Mouse (Mus musculus): Measurements from ENCODE around the gene Ndufaf8. TPM values are rescaled to one million over a fixed set of nuclear protein-coding genes. Genes with fewer than 3 reads are reported as not detected.

Ndufaf8 gene
- 92.6 and 101 TPM in 2 replicates for polyA plus RNA-seq (2015; fragmentation: Nextera tagmentation; extraction: Ambion mirVana)

DNA sequence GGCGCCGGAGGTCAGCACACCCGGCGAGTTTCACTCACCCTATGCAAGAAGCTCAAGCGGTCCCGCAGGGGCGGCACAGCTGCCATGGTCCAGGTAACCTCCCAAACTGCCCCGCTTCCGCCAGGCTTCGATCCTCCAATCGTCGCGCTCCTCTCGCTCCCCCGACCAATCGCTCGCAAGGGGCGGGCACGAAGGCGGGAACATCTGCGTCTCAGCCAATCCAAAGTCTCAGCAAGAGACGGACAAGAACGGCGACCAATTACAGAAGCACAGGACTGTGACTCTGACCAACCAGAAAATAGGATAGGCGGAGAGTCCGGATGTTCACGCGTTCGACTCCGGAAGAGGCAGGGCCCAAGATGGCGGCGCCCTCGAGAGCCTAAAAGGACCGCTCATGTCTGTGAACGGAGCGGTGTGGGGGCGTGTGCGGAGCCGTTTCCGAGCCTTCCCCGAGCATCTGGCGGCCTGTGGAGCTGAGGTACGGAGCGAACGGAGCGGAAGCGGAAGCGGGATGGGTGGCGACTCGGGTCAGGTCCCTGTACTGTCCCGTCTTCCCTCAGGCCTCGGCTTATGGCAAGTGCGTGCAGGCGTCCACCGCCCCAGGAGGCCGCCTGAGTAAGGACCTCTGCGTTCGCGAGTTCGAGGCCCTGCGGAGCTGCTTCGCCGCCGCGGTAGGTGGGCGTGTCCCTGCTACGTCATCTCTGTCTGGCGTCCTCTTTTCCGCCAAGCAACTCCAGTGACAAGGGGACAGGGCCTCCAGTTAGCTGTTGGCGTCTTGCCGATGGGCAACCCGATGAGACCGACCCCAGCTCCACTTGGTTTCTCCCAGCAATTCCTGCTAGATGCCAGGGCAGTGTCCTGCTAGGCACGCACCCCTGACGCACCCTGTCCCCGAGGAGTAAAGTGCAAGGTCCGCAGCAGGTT, at the start of gene Ndufaf8, which contains the start of gene Tepsin:
Gene Ndufaf8, plus strand, starts transcription at position 341 of the 924 bp plus-strand sequence.
Gene Tepsin, minus strand, starts transcription at position 144 of the 924 bp plus-strand sequence.
- Histone ChIP-seq H3K4me2 (ENCODE audit: low read depth, low read length) (peak within 1 kb of the TSS; percentile 95), H3K27ac (ENCODE audit: low read length) (peak within 1 kb of the TSS; percentile 91), H3K9ac (ENCODE audit: low read length) (peak within 1 kb of the TSS; percentile 88), H3K27me3 (ENCODE audit: control insufficient read depth, insufficient read depth, low read length) (no peaks in the 10 kb centered on the region), H3K4me1 (ENCODE audit: control insufficient read depth, insufficient read depth, low read length) (peaks cover 19% of the 10 kb centered on the region), H3K36me3 (ENCODE audit: control insufficient read depth, insufficient read depth) (peaks cover 11% of the 10 kb centered on the region), H3K9me3 (replicated peaks; ENCODE audit: control insufficient read depth, low read length) (no peaks in the 10 kb centered on the region), H3K4me3 (ENCODE audit: low read length) (peak within 1 kb of the TSS; percentile 79)
- WGBS, result under 1% methylated on average over 77 of the region's 77 CpGs
- peak; percentile 96 for ATAC-seq (replicated peaks; ENCODE audit: extremely low read depth, insufficient read depth, low FRiP score)

DNA sequence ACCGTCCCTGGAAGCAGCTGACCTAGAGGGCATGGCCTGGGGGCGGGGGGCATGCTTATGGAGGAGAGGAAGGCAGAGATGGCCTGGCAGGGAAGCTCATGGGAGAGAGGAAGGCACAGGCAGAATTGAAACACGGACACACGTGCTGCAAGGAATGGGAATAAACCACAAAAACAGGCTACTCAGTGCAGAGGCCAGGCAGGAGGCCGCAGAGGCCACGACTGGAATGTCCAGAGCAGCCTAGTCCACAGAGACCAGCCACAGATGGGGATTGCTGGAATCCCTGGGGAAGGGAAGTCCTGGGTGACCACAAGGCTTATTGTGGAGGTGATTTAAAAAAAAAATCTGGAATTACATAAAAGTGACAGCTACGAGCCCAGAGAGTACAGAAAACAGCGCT, 49.7 kb upstream of the Ndufaf8 start:
- no peak overlapping the region for H3K4me3 ChIP-seq (ENCODE audit: low read length)
- H3K36me3 ChIP-seq (ENCODE audit: control insufficient read depth, insufficient read depth), result no peaks in the 10 kb centered on the region
- WGBS, result 85% methylated on average over 8 of the region's 8 CpGs
- peaks cover 35% of the 10 kb centered on the region for H3K27me3 ChIP-seq (ENCODE audit: control insufficient read depth, insufficient read depth, low read length)
- no peak overlapping the region for H3K27ac ChIP-seq (ENCODE audit: low read length)
- no peaks in the 10 kb centered on the region for H3K9me3 ChIP-seq (replicated peaks; ENCODE audit: control insufficient read depth, low read length)
- ATAC-seq (replicated peaks; ENCODE audit: extremely low read depth, insufficient read depth, low FRiP score), result no peak
- H3K4me1 ChIP-seq (ENCODE audit: control insufficient read depth, insufficient read depth, low read length), result peaks cover 15% of the 10 kb centered on the region
- no peak overlapping the region for H3K9ac ChIP-seq (ENCODE audit: low read length)
- no peak overlapping the region for H3K4me2 ChIP-seq (ENCODE audit: low read depth, low read length)

DNA sequence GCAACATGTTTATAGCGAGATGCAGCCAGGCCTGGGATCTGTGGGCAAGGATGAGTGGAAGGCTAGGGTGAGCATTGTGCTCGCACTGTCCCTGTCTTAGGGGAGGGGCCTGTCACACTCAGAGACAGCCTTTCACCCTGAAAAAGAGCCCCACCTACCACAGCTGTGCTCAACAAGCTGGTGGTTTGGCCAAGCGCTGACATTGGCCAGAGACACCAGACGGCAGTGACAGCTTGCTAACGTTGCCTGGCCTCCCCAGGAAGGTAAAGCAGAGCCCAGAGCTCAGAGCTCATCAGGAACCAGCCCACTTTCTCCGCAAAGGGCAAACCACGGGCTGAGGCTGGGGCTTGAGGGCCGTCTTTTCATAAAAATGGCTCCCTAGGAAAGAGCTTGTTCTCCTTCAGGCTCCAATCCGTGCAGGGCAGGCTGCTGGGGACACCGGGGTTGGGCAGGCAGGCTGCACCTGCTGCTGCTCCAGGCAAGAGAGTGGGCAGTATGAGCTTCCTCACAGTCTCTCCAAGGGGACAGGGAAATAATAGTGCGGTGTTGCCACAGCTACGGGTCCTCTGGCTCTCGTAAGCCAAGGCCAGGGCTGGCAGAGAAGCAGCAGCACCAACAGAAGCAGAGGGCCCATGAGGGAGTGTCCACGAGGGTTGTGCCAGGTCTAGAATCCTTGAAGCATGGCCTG, 47.5 kb upstream of the Ndufaf8 start:
- ATAC-seq (replicated peaks; ENCODE audit: extremely low read depth, insufficient read depth, low FRiP score), result no peak
- WGBS, result 47% methylated on average over 14 of the region's 14 CpGs
- no peak overlapping the region; the same call in 1 of the 2 replicates for H3K9ac ChIP-seq (ENCODE audit: low read length)

GRCm38 (mm10) chr11:120052274-120052673, 46.5 kb upstream of the Ndufaf8 start:
- H3K4me3 ChIP-seq (ENCODE audit: low read length), result no peak overlapping the region
- peaks cover 15% of the 10 kb centered on the region for H3K4me1 ChIP-seq (ENCODE audit: control insufficient read depth, insufficient read depth, low read length)
- H3K36me3 ChIP-seq (ENCODE audit: control insufficient read depth, insufficient read depth), result no peaks in the 10 kb centered on the region
- H3K27me3 ChIP-seq (ENCODE audit: control insufficient read depth, insufficient read depth, low read length), result peaks cover 19% of the 10 kb centered on the region
- WGBS, result 50% methylated on average over 9 of the region's 9 CpGs
- 0 out of 2 replicates have a peak, but pooled peaks have one; percentile 39 for ATAC-seq (replicated peaks; ENCODE audit: extremely low read depth, insufficient read depth, low FRiP score)
- H3K9ac ChIP-seq (ENCODE audit: low read length), result no peak overlapping the region
- no peaks in the 10 kb centered on the region for H3K9me3 ChIP-seq (replicated peaks; ENCODE audit: control insufficient read depth, low read length)
- no peak overlapping the region for H3K4me2 ChIP-seq (ENCODE audit: low read depth, low read length)
- H3K27ac ChIP-seq (ENCODE audit: low read length), result no peak overlapping the region

More for the DNA sequence above, 47.5 kb upstream of the Ndufaf8 start:
- Histone ChIP-seq H3K36me3 (ENCODE audit: control insufficient read depth, insufficient read depth) (no peaks in the 10 kb centered on the region), H3K27me3 (ENCODE audit: control insufficient read depth, insufficient read depth, low read length) (peaks cover 27% of the 10 kb centered on the region), H3K27ac (ENCODE audit: low read length) (no peak overlapping the region), H3K4me3 (ENCODE audit: low read length) (no peak overlapping the region), H3K9me3 (replicated peaks; ENCODE audit: control insufficient read depth, low read length) (no peaks in the 10 kb centered on the region), H3K4me2 (ENCODE audit: low read depth, low read length) (no peak overlapping the region), H3K4me1 (ENCODE audit: control insufficient read depth, insufficient read depth, low read length) (peaks cover 15% of the 10 kb centered on the region)

DNA sequence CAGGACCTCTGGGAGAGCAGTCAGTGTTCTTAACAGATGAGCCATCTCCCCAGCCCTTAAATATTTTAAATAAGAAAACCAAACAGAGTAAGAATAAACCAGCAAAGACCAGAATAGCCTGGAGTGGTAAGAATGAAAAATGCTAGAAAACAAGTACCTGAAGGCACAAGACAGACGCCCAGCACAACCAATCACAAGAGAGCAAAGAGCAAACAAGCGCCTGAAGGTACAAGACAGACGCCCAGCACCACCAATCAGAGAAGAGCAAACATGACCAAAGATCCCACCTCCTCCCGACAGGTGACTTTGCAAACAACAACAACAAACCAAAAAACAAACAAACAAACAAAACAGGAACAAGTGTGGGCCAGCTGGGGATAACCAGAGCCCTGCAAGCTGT, 44.9 kb upstream of the Ndufaf8 start:
- H3K27me3 ChIP-seq (ENCODE audit: control insufficient read depth, insufficient read depth, low read length), result peaks cover 3% of the 10 kb centered on the region
- WGBS, result 85% methylated on average over 4 of the region's 4 CpGs
- peaks cover 12% of the 10 kb centered on the region for H3K4me1 ChIP-seq (ENCODE audit: control insufficient read depth, insufficient read depth, low read length)
- H3K4me2 ChIP-seq (ENCODE audit: low read depth, low read length), result no peak overlapping the region
- no peak for ATAC-seq (replicated peaks; ENCODE audit: extremely low read depth, insufficient read depth, low FRiP score)
- H3K27ac ChIP-seq (ENCODE audit: low read length), result no peak overlapping the region
- H3K9me3 ChIP-seq (replicated peaks; ENCODE audit: control insufficient read depth, low read length), result 0 out of 2 replicates have a peak, but pooled peaks cover 2% of the 10 kb centered on the region
- no peak overlapping the region for H3K4me3 ChIP-seq (ENCODE audit: low read length)
- H3K9ac ChIP-seq (ENCODE audit: low read length), result no peak overlapping the region
- no peaks in the 10 kb centered on the region for H3K36me3 ChIP-seq (ENCODE audit: control insufficient read depth, insufficient read depth)

DNA sequence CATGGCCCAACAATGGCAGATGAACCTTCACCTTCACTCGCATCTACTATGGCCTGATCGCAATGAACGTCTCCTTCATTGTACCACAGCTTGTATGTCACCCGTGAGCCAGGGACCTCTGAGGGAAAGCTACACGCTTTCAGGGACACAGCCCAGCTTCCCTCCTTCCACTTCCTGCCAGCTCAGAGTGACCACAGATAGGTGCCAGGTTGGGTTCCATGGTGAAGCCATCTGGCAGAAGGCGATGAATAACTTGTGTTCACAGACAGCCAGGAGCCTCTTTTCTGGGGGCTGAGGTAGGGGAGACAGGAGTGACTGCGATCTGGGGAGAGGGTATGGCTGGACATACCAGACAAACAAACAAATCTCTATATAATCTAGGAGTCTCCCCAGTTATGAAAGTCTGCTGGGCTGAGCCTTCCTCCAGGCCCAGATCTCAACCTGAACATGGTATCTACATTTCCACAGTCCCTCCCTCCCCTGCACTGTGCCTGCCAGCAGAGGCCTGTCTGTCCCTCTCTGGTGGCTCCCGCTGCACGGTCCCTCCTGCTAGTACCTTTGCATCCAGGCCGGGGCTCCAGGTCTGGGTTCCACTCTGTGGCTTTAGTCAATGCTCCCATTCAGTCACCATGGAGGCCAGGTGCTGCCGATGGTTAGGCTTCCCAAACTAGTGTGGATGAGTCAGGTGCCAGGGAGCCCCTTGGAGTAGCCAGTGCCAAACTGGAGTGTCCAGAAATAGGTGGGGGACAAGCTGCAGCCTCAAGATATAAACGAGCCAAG, 42.6 kb upstream of the Ndufaf8 start:
- 76% methylated on average over 12 of the region's 12 CpGs for WGBS
- H3K27ac ChIP-seq (ENCODE audit: low read length), result no peak overlapping the region
- 0 out of 2 replicates have a peak, but pooled peaks cover 2% of the 10 kb centered on the region for H3K9me3 ChIP-seq (replicated peaks; ENCODE audit: control insufficient read depth, low read length)
- no peak overlapping the region for H3K9ac ChIP-seq (ENCODE audit: low read length)
- no peaks in the 10 kb centered on the region for H3K36me3 ChIP-seq (ENCODE audit: control insufficient read depth, insufficient read depth)
- peaks cover 9% of the 10 kb centered on the region for H3K4me1 ChIP-seq (ENCODE audit: control insufficient read depth, insufficient read depth, low read length)
- ATAC-seq (replicated peaks; ENCODE audit: extremely low read depth, insufficient read depth, low FRiP score), result no peak
- no peaks in the 10 kb centered on the region for H3K27me3 ChIP-seq (ENCODE audit: control insufficient read depth, insufficient read depth, low read length)
- no peak overlapping the region for H3K4me3 ChIP-seq (ENCODE audit: low read length)
- no peak overlapping the region for H3K4me2 ChIP-seq (ENCODE audit: low read depth, low read length)

GRCm38 (mm10) chr11:120060634-120061033, 38.1 kb upstream of the Ndufaf8 start:
- Histone ChIP-seq H3K4me1 (ENCODE audit: control insufficient read depth, insufficient read depth, low read length) (no peaks in the 10 kb centered on the region), H3K4me3 (ENCODE audit: low read length) (no peak overlapping the region), H3K9me3 (replicated peaks; ENCODE audit: control insufficient read depth, low read length) (0 out of 2 replicates have a peak, but pooled peaks cover 2% of the 10 kb centered on the region), H3K27ac (ENCODE audit: low read length) (no peak overlapping the region), H3K36me3 (ENCODE audit: control insufficient read depth, insufficient read depth) (no peaks in the 10 kb centered on the region), H3K4me2 (ENCODE audit: low read depth, low read length) (no peak overlapping the region), H3K27me3 (ENCODE audit: control insufficient read depth, insufficient read depth, low read length) (no peaks in the 10 kb centered on the region), H3K9ac (ENCODE audit: low read length) (no peak overlapping the region)
- 78% methylated on average over 8 of the region's 8 CpGs for WGBS
- ATAC-seq (replicated peaks; ENCODE audit: extremely low read depth, insufficient read depth, low FRiP score), result no peak

GRCm38 (mm10) chr11:120063326-120063725, 35.4 kb upstream of the Ndufaf8 start:
- no peaks in the 10 kb centered on the region for H3K4me1 ChIP-seq (ENCODE audit: control insufficient read depth, insufficient read depth, low read length)
- H3K9ac ChIP-seq (ENCODE audit: low read length), result no peak overlapping the region
- H3K4me3 ChIP-seq (ENCODE audit: low read length), result no peak overlapping the region
- H3K36me3 ChIP-seq (ENCODE audit: control insufficient read depth, insufficient read depth), result 0 out of 2 replicates have a peak, but pooled peaks cover 3% of the 10 kb centered on the region
- no peak overlapping the region for H3K4me2 ChIP-seq (ENCODE audit: low read depth, low read length)
- no peaks in the 10 kb centered on the region for H3K27me3 ChIP-seq (ENCODE audit: control insufficient read depth, insufficient read depth, low read length)
- ATAC-seq (replicated peaks; ENCODE audit: extremely low read depth, insufficient read depth, low FRiP score), result no peak
- H3K9me3 ChIP-seq (replicated peaks; ENCODE audit: control insufficient read depth, low read length), result no peaks in the 10 kb centered on the region
- 78% methylated on average over 5 of the region's 5 CpGs for whole genome bisulfite sequencing
- no peak overlapping the region for H3K27ac ChIP-seq (ENCODE audit: low read length)

All from heart, embryonic 16.5 days (tissue).